In genomic region chr16:4718753-4719518, GRCm38 (mm10) we compare ENCODE assay signal across 8 mouse cellular contexts. TPM values are rescaled to one million over a fixed set of nuclear protein-coding genes. Genes with fewer than 3 reads are reported as not detected.
DNase-seq lines count a peak whose midpoint lies in the region; ATAC-seq and TF ChIP-seq lines count a peak whose summit lies in the region.

TSS of gene Nmral1 (minus strand) at chr16:4719356.

- H3K4me1 ChIP-seq in embryonic facial prominence, embryonic 12.5 days: peaks cover 4% of the 10 kb centered on the region; the same call in 1 of the 2 replicates
- peaks cover 5% of the 10 kb centered on the region for H3K4me1 ChIP-seq in limb, embryonic 15.5 days
- H3K4me1 ChIP-seq in midbrain, postnatal 0 days (ENCODE audit: insufficient read depth, low read length): no peaks in the 10 kb centered on the region

- no peak for TF ChIP-seq CTCF in midbrain, postnatal 0 days (IDR thresholded peaks at IDR 0.05)

- 13% methylated on average over 33 of the region's 33 CpGs for WGBS in embryonic facial prominence, embryonic 12.5 days
- 14% methylated on average over 33 of the region's 33 CpGs for WGBS in limb, embryonic 15.5 days
- WGBS in midbrain, postnatal 0 days: 13% methylated on average over 33 of the region's 33 CpGs

- peak; percentile 84 for ATAC-seq in embryonic facial prominence, embryonic 12.5 days (ENCODE audit: insufficient number of reproducible peaks, insufficient read depth, low FRiP score, low TSS enrichment)
- ATAC-seq in limb, embryonic 15.5 days (ENCODE audit: insufficient number of reproducible peaks, low FRiP score, low TSS enrichment, low read depth): peak; percentile 83
- peak; percentile 84 for ATAC-seq in midbrain, postnatal 0 days (ENCODE audit: low FRiP score)

- H3K9me3 ChIP-seq in embryonic facial prominence, embryonic 12.5 days: no peaks in the 10 kb centered on the region
- H3K9me3 ChIP-seq in limb, embryonic 15.5 days: no peaks in the 10 kb centered on the region
- H3K9me3 ChIP-seq in midbrain, postnatal 0 days (ENCODE audit: low read length): no peaks in the 10 kb centered on the region

- H3K4me2 ChIP-seq in embryonic facial prominence, embryonic 12.5 days (replicated peaks): peak within 1 kb of the TSS; percentile 55
- H3K4me2 ChIP-seq in limb, embryonic 15.5 days: peak within 1 kb of the TSS; percentile 72
- peak within 1 kb of the TSS; percentile 73 for H3K4me2 ChIP-seq in midbrain, postnatal 0 days (ENCODE audit: low read depth, low read length, poor library complexity, severe bottlenecking)

- H3K9ac ChIP-seq in embryonic facial prominence, embryonic 12.5 days: peak within 1 kb of the TSS; percentile 54
- H3K9ac ChIP-seq in limb, embryonic 15.5 days: peak within 1 kb of the TSS; percentile 59
- H3K9ac ChIP-seq in midbrain, postnatal 0 days (replicated peaks; ENCODE audit: low read length, poor library complexity, severe bottlenecking): peak within 1 kb of the TSS; percentile 85

- peak within 1 kb of the TSS; percentile 83 for H3K27ac ChIP-seq in embryonic facial prominence, embryonic 12.5 days
- peak within 1 kb of the TSS; percentile 87 for H3K27ac ChIP-seq in limb, embryonic 15.5 days
- peak within 1 kb of the TSS; percentile 74 for H3K27ac ChIP-seq in midbrain, postnatal 0 days (ENCODE audit: low read depth, low read length)

- DNase-seq in 416B (ENCODE audit: low read depth): peak; percentile 94
- peak; percentile 58 for DNase-seq in adrenal gland, postnatal 25 days
- peak; percentile 55 for DNase-seq in heart, adult 8-10 months (ENCODE audit: low spot score)
- DNase-seq in kidney, adult 9 months: peak; percentile 72
- peak; percentile 79 for DNase-seq in midbrain, postnatal 0 days (ENCODE audit: low spot score)
- DNase-seq in spleen, postnatal 14 days (ENCODE audit: low spot score in 2 of 2): peak; percentile 44 to 50

- peaks cover 26% of the 10 kb centered on the region for H3K36me3 ChIP-seq in embryonic facial prominence, embryonic 12.5 days
- peaks cover 23% of the 10 kb centered on the region for H3K36me3 ChIP-seq in limb, embryonic 15.5 days
- H3K36me3 ChIP-seq in midbrain, postnatal 0 days (ENCODE audit: insufficient read depth, low read length): peaks cover 10% of the 10 kb centered on the region

- H3K4me3 ChIP-seq in embryonic facial prominence, embryonic 12.5 days: peak within 1 kb of the TSS; percentile 49
- peak within 1 kb of the TSS; percentile 61 for H3K4me3 ChIP-seq in limb, embryonic 15.5 days
- peak within 1 kb of the TSS; percentile 62 for H3K4me3 ChIP-seq in midbrain, postnatal 0 days (ENCODE audit: low read depth, low read length)

- no peaks in the 10 kb centered on the region for H3K27me3 ChIP-seq in embryonic facial prominence, embryonic 12.5 days
- no peaks in the 10 kb centered on the region for H3K27me3 ChIP-seq in limb, embryonic 15.5 days
- no peaks in the 10 kb centered on the region for H3K27me3 ChIP-seq in midbrain, postnatal 0 days (ENCODE audit: insufficient read depth, low read length)

RNA-seq across cellular contexts. Expression of gene Nmral1, which starts in this region (rescaled TPM):
- 7.0 and 9.1 TPM in 2 replicates for total RNA-seq in adrenal gland, postnatal 25 days (2021)
- 124 and 135 TPM in 2 replicates for polyA plus RNA-seq in embryonic facial prominence, embryonic 12.5 days (2016; fragmentation: Nextera tagmentation; extraction: Ambion mirVana)
- 1 to 10 TPM; 1.7 to 2.1 (median 2.0) TPM for total RNA-seq in heart, adult 8-10 months (2022)
- polyA plus RNA-seq in limb, embryonic 15.5 days (2015; fragmentation: Nextera tagmentation; extraction: Ambion mirVana): 48.3 and 54.5 TPM in 2 replicates
- total RNA-seq in midbrain, postnatal 0 days (2014; rRNA removed): 27.5 and 33.5 TPM in 2 replicates
- polyA plus RNA-seq in midbrain, postnatal 0 days (2015; fragmentation: Nextera tagmentation; extraction: Ambion mirVana): 37.1 and 41.2 TPM in 2 replicates

Comparison
In these comparisons a context has a peak if more than half of its experiments do, and no peak if none do; other contexts are left out.
1. Peak in every context shown above with its lines: DNase-seq, ATAC-seq, H3K4me3 ChIP-seq and H3K27ac ChIP-seq.